Mouse (Mus musculus): ENCODE data around the gene 2300002M23Rik. TPM values are rescaled to one million over a fixed set of nuclear protein-coding genes. Genes with fewer than 3 reads are reported as not detected.

2300002M23Rik gene
- polyA plus RNA-seq, 1 experiment, result not detected

GRCm38 (mm10) chr17:35590410-35591218, 23.4 kb downstream of the 2300002M23Rik start:
- WGBS, result 47% methylated on average over 21 of the region's 21 CpGs
- TF ChIP-seq CTCF (IDR thresholded peaks at IDR 0.05; ENCODE audit: insufficient read depth, low read depth, low read length) (peak; percentile 56; the same call in 1 of the 2 replicates), POLR2A (IDR thresholded peaks at IDR 0.05; ENCODE audit: insufficient read depth, low read depth, low read length) (no peak)
- no peak overlapping the region for H3K4me3 ChIP-seq (ENCODE audit: insufficient read depth, low read depth, low read length)
- peaks cover 3% of the 10 kb centered on the region for H3K4me1 ChIP-seq (ENCODE audit: control insufficient read depth, insufficient read depth, low read length)
- H3K27ac ChIP-seq (ENCODE audit: insufficient read depth, low read depth, low read length), result 0 out of 2 replicates have a peak overlapping the region, but pooled peaks have one; percentile 9

- TF ChIP-seq POLR2A (IDR thresholded peaks at IDR 0.05; ENCODE audit: insufficient read depth, low read depth, low read length), result no peak
- no peak for TF ChIP-seq CTCF (IDR thresholded peaks at IDR 0.05; ENCODE audit: insufficient read depth, low read depth, low read length)
- no peak overlapping the region for H3K4me3 ChIP-seq (ENCODE audit: insufficient read depth, low read depth, low read length)
- H3K27ac ChIP-seq (ENCODE audit: insufficient read depth, low read depth, low read length), result 0 out of 2 replicates have a peak overlapping the region, but pooled peaks have one; percentile 9
- 56% methylated on average over 7 of the region's 7 CpGs for WGBS
- peaks cover 3% of the 10 kb centered on the region for H3K4me1 ChIP-seq (ENCODE audit: control insufficient read depth, insufficient read depth, low read length)
These were observed 23.9 kb downstream of the 2300002M23Rik start for GRCm38 (mm10) chr17:35591219-35591578.

- H3K27ac ChIP-seq (ENCODE audit: insufficient read depth, low read depth, low read length), result no peak overlapping the region
- no peak for TF ChIP-seq POLR2A (IDR thresholded peaks at IDR 0.05; ENCODE audit: insufficient read depth, low read depth, low read length)
- no peak for TF ChIP-seq CTCF (IDR thresholded peaks at IDR 0.05; ENCODE audit: insufficient read depth, low read depth, low read length)
- H3K4me3 ChIP-seq (ENCODE audit: insufficient read depth, low read depth, low read length), result no peak overlapping the region
- peaks cover 3% of the 10 kb centered on the region for H3K4me1 ChIP-seq (ENCODE audit: control insufficient read depth, insufficient read depth, low read length)
- 76% methylated on average over 15 of the region's 15 CpGs for WGBS
These were observed 24.5 kb downstream of the 2300002M23Rik start for GRCm38 (mm10) chr17:35591731-35592130.

DNA sequence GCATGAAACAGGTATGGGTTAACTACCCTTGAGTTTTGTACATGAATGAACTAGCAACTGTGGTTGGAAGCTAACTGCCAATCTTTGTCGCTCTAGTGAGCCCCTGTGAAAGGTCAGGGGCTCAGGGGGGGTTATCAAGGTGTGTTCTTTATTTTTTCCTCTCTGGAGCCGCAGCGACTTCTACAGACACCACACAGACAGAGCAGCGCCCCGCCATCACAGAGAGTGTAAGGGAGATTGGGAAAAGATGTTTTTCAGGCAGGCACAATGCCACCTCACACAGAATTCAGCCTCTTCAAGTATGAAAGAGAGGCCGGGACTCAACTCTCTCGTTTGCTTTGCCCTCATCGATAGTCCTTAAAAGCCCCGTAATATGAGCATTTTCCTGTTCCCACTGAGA, 24.9 kb downstream of the 2300002M23Rik start:
- no peak overlapping the region for H3K27ac ChIP-seq (ENCODE audit: insufficient read depth, low read depth, low read length)
- peaks cover 3% of the 10 kb centered on the region for H3K4me1 ChIP-seq (ENCODE audit: control insufficient read depth, insufficient read depth, low read length)
- TF ChIP-seq CTCF (IDR thresholded peaks at IDR 0.05; ENCODE audit: insufficient read depth, low read depth, low read length), result no peak
- TF ChIP-seq POLR2A (IDR thresholded peaks at IDR 0.05; ENCODE audit: insufficient read depth, low read depth, low read length), result no peak
- no peak overlapping the region for H3K4me3 ChIP-seq (ENCODE audit: insufficient read depth, low read depth, low read length)
- WGBS, result 89% methylated on average over 9 of the region's 9 CpGs

GRCm38 (mm10) chr17:35593786-35594185, 26.5 kb downstream of the 2300002M23Rik start:
- no peaks in the 10 kb centered on the region; the same call in 1 of the 2 replicates for H3K4me1 ChIP-seq (ENCODE audit: control insufficient read depth, insufficient read depth, low read length)
- TF ChIP-seq POLR2A (IDR thresholded peaks at IDR 0.05; ENCODE audit: insufficient read depth, low read depth, low read length), result no peak
- TF ChIP-seq CTCF (IDR thresholded peaks at IDR 0.05; ENCODE audit: insufficient read depth, low read depth, low read length), result no peak
- H3K27ac ChIP-seq (ENCODE audit: insufficient read depth, low read depth, low read length), result no peak overlapping the region
- H3K4me3 ChIP-seq (ENCODE audit: insufficient read depth, low read depth, low read length), result no peak overlapping the region
- 43% methylated on average over 4 of the region's 4 CpGs for WGBS

GRCm38 (mm10) chr17:35594456-35594855, 27.2 kb downstream of the 2300002M23Rik start:
- WGBS, result 90% methylated on average over 7 of the region's 7 CpGs
- TF ChIP-seq CTCF (IDR thresholded peaks at IDR 0.05; ENCODE audit: insufficient read depth, low read depth, low read length) (no peak), POLR2A (IDR thresholded peaks at IDR 0.05; ENCODE audit: insufficient read depth, low read depth, low read length) (no peak)
- H3K4me1 ChIP-seq (ENCODE audit: control insufficient read depth, insufficient read depth, low read length), result no peaks in the 10 kb centered on the region; the same call in 1 of the 2 replicates
- no peak overlapping the region for H3K27ac ChIP-seq (ENCODE audit: insufficient read depth, low read depth, low read length)
- no peak overlapping the region for H3K4me3 ChIP-seq (ENCODE audit: insufficient read depth, low read depth, low read length)

GRCm38 (mm10) chr17:35597399-35597798, 30.1 kb downstream of the 2300002M23Rik start:
- TF ChIP-seq CTCF (IDR thresholded peaks at IDR 0.05; ENCODE audit: insufficient read depth, low read depth, low read length) (no peak), POLR2A (IDR thresholded peaks at IDR 0.05; ENCODE audit: insufficient read depth, low read depth, low read length) (no peak)
- H3K4me3 ChIP-seq (ENCODE audit: insufficient read depth, low read depth, low read length), result no peak overlapping the region
- no peak overlapping the region for H3K27ac ChIP-seq (ENCODE audit: insufficient read depth, low read depth, low read length)
- 95% methylated on average over 3 of the region's 3 CpGs for WGBS
- H3K4me1 ChIP-seq (ENCODE audit: control insufficient read depth, insufficient read depth, low read length), result peaks cover 3% of the 10 kb centered on the region; the same call in 1 of the 2 replicates

- WGBS, result 55% methylated on average over 2 of the region's 2 CpGs
- Histone ChIP-seq H3K4me3 (ENCODE audit: insufficient read depth, low read depth, low read length) (no peak within 1 kb of the TSS), H3K27ac (ENCODE audit: insufficient read depth, low read depth, low read length) (no peak within 1 kb of the TSS), H3K4me1 (ENCODE audit: control insufficient read depth, insufficient read depth, low read length) (peaks cover 3% of the 10 kb centered on the region; the same call in 1 of the 2 replicates)
- TF ChIP-seq POLR2A (IDR thresholded peaks at IDR 0.05; ENCODE audit: insufficient read depth, low read depth, low read length), result no peak
- TF ChIP-seq CTCF (IDR thresholded peaks at IDR 0.05; ENCODE audit: insufficient read depth, low read depth, low read length), result no peak
These were observed 34.0 kb downstream of the 2300002M23Rik start, which contains the start of gene Sfta2 for GRCm38 (mm10) chr17:35601249-35601648. Gene Sfta2, plus strand, starts transcription at chr17:35601549.

- Histone ChIP-seq H3K4me3 (ENCODE audit: insufficient read depth, low read depth, low read length) (no peak overlapping the region), H3K4me1 (ENCODE audit: control insufficient read depth, insufficient read depth, low read length) (peaks cover 3% of the 10 kb centered on the region; the same call in 1 of the 2 replicates), H3K27ac (ENCODE audit: insufficient read depth, low read depth, low read length) (no peak overlapping the region)
- WGBS, result 39% methylated on average over 8 of the region's 8 CpGs
- TF ChIP-seq POLR2A (IDR thresholded peaks at IDR 0.05; ENCODE audit: insufficient read depth, low read depth, low read length) (no peak), CTCF (IDR thresholded peaks at IDR 0.05; ENCODE audit: insufficient read depth, low read depth, low read length) (no peak)
These were observed 34.6 kb downstream of the 2300002M23Rik start for GRCm38 (mm10) chr17:35601736-35602354.

Measured in olfactory bulb, adult 2 months (tissue).